Mouse (Mus musculus): ENCODE results near the gene Rad51. TPM values are rescaled to one million over a fixed set of nuclear protein-coding genes. Genes with fewer than 3 reads are reported as not detected.

The Rad51 gene
- 10.6 and 12.7 TPM in 2 replicates for polyA plus RNA-seq (2015; fragmentation: Nextera tagmentation; extraction: Ambion mirVana)

GRCm38 (mm10) chr2:119112438-119113112 lies at the start of gene Rad51:
Rad51 (plus strand) TSS chr2:119112793.
- H3K9me3 ChIP-seq (ENCODE audit: control insufficient read depth, low read length): no peaks in the 10 kb centered on the region
- no peaks in the 10 kb centered on the region for H3K36me3 ChIP-seq (ENCODE audit: control insufficient read depth, insufficient read depth, low read length)
- peak within 1 kb of the TSS; percentile 71 for H3K9ac ChIP-seq (ENCODE audit: low read depth, low read length)
- H3K27me3 ChIP-seq (replicated peaks; ENCODE audit: control insufficient read depth, insufficient read depth, low read length): no peaks in the 10 kb centered on the region
- 0% methylated on average over 51 of the region's 51 CpGs for WGBS
- H3K27ac ChIP-seq (ENCODE audit: low read depth, low read length): peak within 1 kb of the TSS; percentile 93
- peak within 1 kb of the TSS; percentile 74 for H3K4me3 ChIP-seq (ENCODE audit: low read length)
- peaks cover 5% of the 10 kb centered on the region for H3K4me1 ChIP-seq (ENCODE audit: control insufficient read depth, insufficient read depth, low read depth, low read length)
- peak; percentile 98 for ATAC-seq
- H3K4me2 ChIP-seq (ENCODE audit: low read length): peak within 1 kb of the TSS; percentile 100

- ATAC-seq: no peak
- Histone ChIP-seq H3K36me3 (ENCODE audit: control insufficient read depth, insufficient read depth, low read length) (no peaks in the 10 kb centered on the region), H3K9ac (ENCODE audit: low read depth, low read length) (no peak overlapping the region), H3K9me3 (ENCODE audit: control insufficient read depth, low read length) (no peaks in the 10 kb centered on the region), H3K27ac (ENCODE audit: low read depth, low read length) (no peak overlapping the region), H3K4me2 (ENCODE audit: low read length) (no peak overlapping the region), H3K4me3 (ENCODE audit: low read length) (no peak overlapping the region), H3K4me1 (ENCODE audit: control insufficient read depth, insufficient read depth, low read depth, low read length) (no peaks in the 10 kb centered on the region), H3K27me3 (replicated peaks; ENCODE audit: control insufficient read depth, insufficient read depth, low read length) (no peaks in the 10 kb centered on the region)
- WGBS: 91% methylated on average over 4 of the region's 4 CpGs
These were observed 40.2 kb upstream of the Rad51 start for GRCm38 (mm10) chr2:119072397-119072796.

- H3K9ac ChIP-seq (ENCODE audit: low read depth, low read length): no peak overlapping the region
- no peak for ATAC-seq
- no peaks in the 10 kb centered on the region for H3K36me3 ChIP-seq (ENCODE audit: control insufficient read depth, insufficient read depth, low read length)
- WGBS: 89% methylated on average over 2 of the region's 2 CpGs
- no peaks in the 10 kb centered on the region for H3K9me3 ChIP-seq (ENCODE audit: control insufficient read depth, low read length)
- H3K4me1 ChIP-seq (ENCODE audit: control insufficient read depth, insufficient read depth, low read depth, low read length): no peaks in the 10 kb centered on the region
- H3K4me2 ChIP-seq (ENCODE audit: low read length): no peak overlapping the region
- no peak overlapping the region for H3K27ac ChIP-seq (ENCODE audit: low read depth, low read length)
- no peak overlapping the region for H3K4me3 ChIP-seq (ENCODE audit: low read length)
- H3K27me3 ChIP-seq (replicated peaks; ENCODE audit: control insufficient read depth, insufficient read depth, low read length): no peaks in the 10 kb centered on the region
These were observed 26.4 kb upstream of the Rad51 start for GRCm38 (mm10) chr2:119086156-119086555.

GRCm38 (mm10) chr2:119101552-119101951 lies 11.0 kb upstream of the Rad51 start:
- Histone ChIP-seq H3K9ac (ENCODE audit: low read depth, low read length) (no peak overlapping the region), H3K9me3 (ENCODE audit: control insufficient read depth, low read length) (no peaks in the 10 kb centered on the region), H3K27ac (ENCODE audit: low read depth, low read length) (no peak overlapping the region), H3K36me3 (ENCODE audit: control insufficient read depth, insufficient read depth, low read length) (no peaks in the 10 kb centered on the region), H3K27me3 (replicated peaks; ENCODE audit: control insufficient read depth, insufficient read depth, low read length) (no peaks in the 10 kb centered on the region), H3K4me2 (ENCODE audit: low read length) (no peak overlapping the region), H3K4me3 (ENCODE audit: low read length) (no peak overlapping the region), H3K4me1 (ENCODE audit: control insufficient read depth, insufficient read depth, low read depth, low read length) (no peaks in the 10 kb centered on the region)
- ATAC-seq: no peak

DNA sequence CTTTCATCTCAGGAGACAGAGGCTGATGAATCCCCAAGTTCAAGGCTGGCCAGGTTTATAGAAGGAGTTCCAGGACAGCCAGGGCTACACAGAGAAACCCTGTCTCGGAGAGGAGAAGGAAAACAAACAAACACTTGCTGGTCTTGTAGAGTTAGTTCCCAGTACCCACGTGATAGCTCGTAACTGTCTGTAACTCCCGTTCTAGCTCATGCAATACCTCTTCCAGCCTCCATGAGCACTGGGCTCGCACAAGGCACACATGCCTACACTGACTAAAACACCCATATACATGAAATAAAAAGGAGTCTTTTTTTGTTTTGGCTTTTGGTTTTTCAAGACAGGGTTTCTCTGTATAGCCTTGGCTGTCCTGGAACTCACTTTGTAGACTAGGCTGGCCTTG lies 6.0 kb upstream of the Rad51 start:
- Histone ChIP-seq H3K4me2 (ENCODE audit: low read length) (no peak overlapping the region), H3K4me3 (ENCODE audit: low read length) (no peak overlapping the region), H3K27me3 (replicated peaks; ENCODE audit: control insufficient read depth, insufficient read depth, low read length) (no peaks in the 10 kb centered on the region), H3K4me1 (ENCODE audit: control insufficient read depth, insufficient read depth, low read depth, low read length) (no peaks in the 10 kb centered on the region), H3K27ac (ENCODE audit: low read depth, low read length) (no peak overlapping the region), H3K36me3 (ENCODE audit: control insufficient read depth, insufficient read depth, low read length) (no peaks in the 10 kb centered on the region), H3K9me3 (ENCODE audit: control insufficient read depth, low read length) (no peaks in the 10 kb centered on the region), H3K9ac (ENCODE audit: low read depth, low read length) (no peak overlapping the region)
- no peak for ATAC-seq
- WGBS: 84% methylated on average over 5 of the region's 5 CpGs

- Histone ChIP-seq H3K9me3 (ENCODE audit: control insufficient read depth, low read length) (no peaks in the 10 kb centered on the region), H3K27ac (ENCODE audit: low read depth, low read length) (no peak overlapping the region)
- 67% methylated on average over 4 of the region's 4 CpGs for WGBS
These were observed 4.0 kb upstream of the Rad51 start for GRCm38 (mm10) chr2:119108554-119108953.

DNA sequence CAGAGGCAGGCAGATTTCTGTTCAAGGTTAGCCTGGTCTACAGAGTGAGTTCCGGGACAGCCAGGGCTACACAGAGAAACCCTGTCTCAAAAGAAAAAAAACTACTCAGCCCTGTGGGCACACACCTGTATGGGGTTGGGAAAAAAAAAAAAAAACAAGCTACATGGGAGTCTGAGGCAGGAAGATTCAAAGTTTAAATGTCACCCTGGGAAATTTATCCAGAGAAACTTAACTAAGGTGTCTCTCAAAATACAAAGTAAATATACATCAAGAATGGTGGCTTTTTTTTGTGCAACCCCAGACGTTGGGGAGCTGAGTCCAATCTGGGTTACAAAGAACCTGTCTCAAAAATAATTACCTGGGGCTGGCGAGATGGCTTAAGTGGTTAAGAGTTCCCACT lies 1.5 kb upstream of the Rad51 start:
- Histone ChIP-seq H3K27ac (ENCODE audit: low read depth, low read length) (no peak overlapping the region), H3K9ac (ENCODE audit: low read depth, low read length) (no peak overlapping the region), H3K4me2 (ENCODE audit: low read length) (no peak overlapping the region), H3K4me1 (ENCODE audit: control insufficient read depth, insufficient read depth, low read depth, low read length) (peaks cover 5% of the 10 kb centered on the region), H3K36me3 (ENCODE audit: control insufficient read depth, insufficient read depth, low read length) (no peaks in the 10 kb centered on the region), H3K27me3 (replicated peaks; ENCODE audit: control insufficient read depth, insufficient read depth, low read length) (no peaks in the 10 kb centered on the region), H3K4me3 (ENCODE audit: low read length) (no peak overlapping the region), H3K9me3 (ENCODE audit: control insufficient read depth, low read length) (no peaks in the 10 kb centered on the region)
- 96% methylated on average over 3 of the region's 3 CpGs for WGBS
- ATAC-seq: no peak

More at GRCm38 (mm10) chr2:119108554-119108953, 4.0 kb upstream of the Rad51 start:
- no peaks in the 10 kb centered on the region for H3K36me3 ChIP-seq (ENCODE audit: control insufficient read depth, insufficient read depth, low read length)
- H3K27me3 ChIP-seq (replicated peaks; ENCODE audit: control insufficient read depth, insufficient read depth, low read length): no peaks in the 10 kb centered on the region
- no peak overlapping the region for H3K4me2 ChIP-seq (ENCODE audit: low read length)
- H3K9ac ChIP-seq (ENCODE audit: low read depth, low read length): no peak overlapping the region
- H3K4me1 ChIP-seq (ENCODE audit: control insufficient read depth, insufficient read depth, low read depth, low read length): peaks cover 5% of the 10 kb centered on the region
- ATAC-seq: no peak
- H3K4me3 ChIP-seq (ENCODE audit: low read length): no peak overlapping the region

GRCm38 (mm10) chr2:119113121-119113925 lies 730 bp downstream of the Rad51 start:
- H3K4me3 ChIP-seq (ENCODE audit: low read length): peak overlapping the region; percentile 74
- no peaks in the 10 kb centered on the region for H3K9me3 ChIP-seq (ENCODE audit: control insufficient read depth, low read length)
- H3K4me2 ChIP-seq (ENCODE audit: low read length): peak overlapping the region; percentile 100
- peaks cover 5% of the 10 kb centered on the region for H3K4me1 ChIP-seq (ENCODE audit: control insufficient read depth, insufficient read depth, low read depth, low read length)
- no peak for ATAC-seq
- no peaks in the 10 kb centered on the region for H3K36me3 ChIP-seq (ENCODE audit: control insufficient read depth, insufficient read depth, low read length)
- WGBS: 15% methylated on average over 20 of the region's 20 CpGs
- H3K27me3 ChIP-seq (replicated peaks; ENCODE audit: control insufficient read depth, insufficient read depth, low read length): no peaks in the 10 kb centered on the region
- no peak overlapping the region for H3K27ac ChIP-seq (ENCODE audit: low read depth, low read length)
- H3K9ac ChIP-seq (ENCODE audit: low read depth, low read length): peak overlapping the region; percentile 71

DNA sequence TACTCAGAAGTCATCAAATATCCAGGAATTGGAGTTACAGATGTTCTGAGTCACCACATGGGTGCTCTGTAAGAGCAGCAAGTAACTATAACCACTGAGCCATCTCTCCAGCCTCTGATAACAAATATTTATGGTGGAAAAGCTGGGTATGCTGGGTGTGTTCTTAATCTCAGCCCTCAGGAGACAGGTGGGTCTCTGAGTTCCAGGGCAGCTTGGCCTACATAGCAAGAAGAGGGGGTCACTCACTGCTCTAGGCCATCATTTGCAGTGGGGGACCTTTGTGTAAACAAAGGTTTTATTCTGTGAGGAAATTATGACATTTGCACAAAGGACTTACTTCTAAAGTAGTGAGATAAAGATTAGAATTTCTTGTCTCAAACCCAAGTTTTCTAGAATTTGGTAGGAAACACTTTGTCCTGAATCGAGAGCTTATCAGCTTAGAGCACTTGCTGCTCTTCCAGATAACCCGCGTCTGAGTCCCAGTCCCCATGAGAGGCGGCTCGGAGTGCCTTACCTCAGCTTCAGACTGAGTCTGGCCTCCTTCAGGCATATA lies 23.8 kb downstream of the Rad51 start:
- peaks cover 29% of the 10 kb centered on the region for H3K36me3 ChIP-seq (ENCODE audit: control insufficient read depth, insufficient read depth, low read length)
- H3K4me2 ChIP-seq (ENCODE audit: low read length): no peak overlapping the region
- H3K27me3 ChIP-seq (replicated peaks; ENCODE audit: control insufficient read depth, insufficient read depth, low read length): no peaks in the 10 kb centered on the region
- no peak for ATAC-seq
- no peak overlapping the region for H3K9ac ChIP-seq (ENCODE audit: low read depth, low read length)
- 88% methylated on average over 5 of the region's 5 CpGs for WGBS
- H3K4me1 ChIP-seq (ENCODE audit: control insufficient read depth, insufficient read depth, low read depth, low read length): no peaks in the 10 kb centered on the region
- H3K27ac ChIP-seq (ENCODE audit: low read depth, low read length): no peak overlapping the region
- H3K9me3 ChIP-seq (ENCODE audit: control insufficient read depth, low read length): no peaks in the 10 kb centered on the region
- H3K4me3 ChIP-seq (ENCODE audit: low read length): no peak overlapping the region

Measured in hindbrain, embryonic 16.5 days (tissue).